Mouse (Mus musculus) ovary, postnatal 14 days (tissue): ENCODE results near the gene Lrch3.
"Not testable (repeated sequence)": the region's sequence is repeated elsewhere in the genome, so short reads cannot be mapped to it uniquely, and the experiment has no call there.

Source experiments
- DNase-seq: peaks from one replicate; pipeline ENCODE4 v3.0.0; 2022; ENCODE audit warnings: low spot score

The Lrch3 gene

GRCm38 (mm10) chr16:32915292-32916068 is 1.6 kb downstream of the Lrch3 start:
- no peak for DNase-seq

- DNase-seq, result not testable (repeated sequence)
Observed at GRCm38 (mm10) chr16:32926629-32927028, 12.7 kb downstream of the Lrch3 start.

- no peak for DNase-seq
Observed at GRCm38 (mm10) chr16:32927044-32927443, 13.1 kb downstream of the Lrch3 start.

GRCm38 (mm10) chr16:32929918-32930317 is 16.0 kb downstream of the Lrch3 start:
- no peak for DNase-seq

GRCm38 (mm10) chr16:32934470-32934869 is 20.6 kb downstream of the Lrch3 start:
- no peak for DNase-seq

- no peak for DNase-seq
Observed at GRCm38 (mm10) chr16:32935088-32935487, 21.2 kb downstream of the Lrch3 start.

GRCm38 (mm10) chr16:32937358-32937757 is 23.5 kb downstream of the Lrch3 start:
- no peak for DNase-seq

GRCm38 (mm10) chr16:32939301-32939700 is 25.4 kb downstream of the Lrch3 start:
- DNase-seq, result not testable (repeated sequence)

- not testable (repeated sequence) for DNase-seq
Observed at GRCm38 (mm10) chr16:32939716-32940115, 25.8 kb downstream of the Lrch3 start.

- DNase-seq, result not testable (repeated sequence)
Observed at GRCm38 (mm10) chr16:32941226-32941625, 27.3 kb downstream of the Lrch3 start.

- no peak for DNase-seq
Observed at GRCm38 (mm10) chr16:32942694-32943093, 28.8 kb downstream of the Lrch3 start.

GRCm38 (mm10) chr16:32945379-32945778 is 31.5 kb downstream of the Lrch3 start:
- no peak for DNase-seq

GRCm38 (mm10) chr16:32948016-32948415 is 34.1 kb downstream of the Lrch3 start:
- DNase-seq, result no peak

- no peak for DNase-seq
Observed at GRCm38 (mm10) chr16:32948656-32949055, 34.8 kb downstream of the Lrch3 start.

GRCm38 (mm10) chr16:32949281-32949680 is 35.4 kb downstream of the Lrch3 start:
- no peak for DNase-seq

- DNase-seq, result no peak
Observed at GRCm38 (mm10) chr16:32951074-32951473, 37.2 kb downstream of the Lrch3 start.

- DNase-seq, result no peak
Observed at GRCm38 (mm10) chr16:32953806-32954205, 39.9 kb downstream of the Lrch3 start.

GRCm38 (mm10) chr16:32954304-32954703 is 40.4 kb downstream of the Lrch3 start:
- no peak for DNase-seq

- no peak for DNase-seq
Observed at GRCm38 (mm10) chr16:32956889-32957288, 43.0 kb downstream of the Lrch3 start.

- no peak for DNase-seq
Observed at GRCm38 (mm10) chr16:32972535-32972934, 58.6 kb downstream of the Lrch3 start.

- no peak for DNase-seq
Observed at GRCm38 (mm10) chr16:32973047-32973446, 59.1 kb downstream of the Lrch3 start.

- no peak for DNase-seq
Observed at GRCm38 (mm10) chr16:32980227-32980626, 66.3 kb downstream of the Lrch3 start.

GRCm38 (mm10) chr16:32981405-32981804 is 67.5 kb downstream of the Lrch3 start:
- no peak for DNase-seq

- DNase-seq, result no peak
Observed at GRCm38 (mm10) chr16:32984631-32985030, 70.7 kb downstream of the Lrch3 start.
